Mouse (Mus musculus): ENCODE results near the gene Rabl3. TPM values are rescaled to one million over a fixed set of nuclear protein-coding genes. Genes with fewer than 3 reads are reported as not detected.

The Rabl3 gene
- polyA plus RNA-seq, 1 experiment from 2014 or later: 21.6 TPM

GRCm38 (mm10) chr16:37552824-37553223 lies 13.1 kb downstream of the Rabl3 start:
- Histone ChIP-seq H3K27me3 (no peaks in the 10 kb centered on the region), H3K4me2 (no peak overlapping the region), H3K9ac (no peak overlapping the region), H3K36me3 (peaks cover 14% of the 10 kb centered on the region), H3K9me3 (no peaks in the 10 kb centered on the region), H3K4me1 (replicated peaks) (peaks cover 18% of the 10 kb centered on the region), H3K4me3 (no peak overlapping the region), H3K27ac (replicated peaks) (no peak overlapping the region)
- 94% methylated on average over 3 of the region's 3 CpGs for WGBS
- ATAC-seq (ENCODE audit: low read depth): no peak

- ATAC-seq (ENCODE audit: low read depth): no peak
- Histone ChIP-seq H3K9me3 (no peaks in the 10 kb centered on the region), H3K4me3 (no peak overlapping the region), H3K4me2 (no peak overlapping the region), H3K27me3 (no peaks in the 10 kb centered on the region), H3K4me1 (replicated peaks) (peaks cover 6% of the 10 kb centered on the region; the same call in 1 of the 2 replicates), H3K9ac (no peak overlapping the region), H3K27ac (replicated peaks) (no peak overlapping the region), H3K36me3 (peaks cover 15% of the 10 kb centered on the region)
- 58% methylated on average over 6 of the region's 6 CpGs for WGBS
These were observed 22.7 kb downstream of the Rabl3 start for GRCm38 (mm10) chr16:37562414-37562813.

GRCm38 (mm10) chr16:37562961-37563360 lies 23.3 kb downstream of the Rabl3 start:
- ATAC-seq (ENCODE audit: low read depth): no peak

GRCm38 (mm10) chr16:37565117-37565516 lies 25.4 kb downstream of the Rabl3 start:
- WGBS: 96% methylated on average over 1 of the region's 1 CpGs
- Histone ChIP-seq H3K9me3 (no peaks in the 10 kb centered on the region), H3K36me3 (no peaks in the 10 kb centered on the region), H3K4me2 (no peak overlapping the region), H3K9ac (no peak overlapping the region), H3K27ac (replicated peaks) (no peak overlapping the region), H3K4me1 (replicated peaks) (peaks cover 10% of the 10 kb centered on the region; the same call in 1 of the 2 replicates), H3K4me3 (no peak overlapping the region), H3K27me3 (no peaks in the 10 kb centered on the region)
- ATAC-seq (ENCODE audit: low read depth): no peak

More at GRCm38 (mm10) chr16:37562961-37563360, 23.3 kb downstream of the Rabl3 start:
- Histone ChIP-seq H3K9ac (no peak overlapping the region), H3K4me3 (no peak overlapping the region), H3K27me3 (no peaks in the 10 kb centered on the region), H3K27ac (replicated peaks) (no peak overlapping the region), H3K36me3 (peaks cover 10% of the 10 kb centered on the region), H3K9me3 (no peaks in the 10 kb centered on the region), H3K4me1 (replicated peaks) (peaks cover 10% of the 10 kb centered on the region; the same call in 1 of the 2 replicates), H3K4me2 (no peak overlapping the region)
- 75% methylated on average over 5 of the region's 5 CpGs for WGBS

- no peaks in the 10 kb centered on the region for H3K9me3 ChIP-seq
- no peak overlapping the region for H3K4me3 ChIP-seq
- H3K36me3 ChIP-seq: no peaks in the 10 kb centered on the region
- peaks cover 10% of the 10 kb centered on the region; the same call in 1 of the 2 replicates for H3K4me1 ChIP-seq (replicated peaks)
- no peak overlapping the region for H3K27ac ChIP-seq (replicated peaks)
- H3K27me3 ChIP-seq: no peaks in the 10 kb centered on the region
- no peak overlapping the region for H3K4me2 ChIP-seq
- no peak overlapping the region for H3K9ac ChIP-seq
- ATAC-seq (ENCODE audit: low read depth): no peak
- WGBS: 77% methylated on average over 6 of the region's 6 CpGs
These were observed 26.4 kb downstream of the Rabl3 start for GRCm38 (mm10) chr16:37566107-37566506.

- whole genome bisulfite sequencing: 81% methylated on average over 12 of the region's 12 CpGs
- H3K27ac ChIP-seq (replicated peaks): no peak overlapping the region
- H3K9ac ChIP-seq: no peak overlapping the region
- H3K27me3 ChIP-seq: no peaks in the 10 kb centered on the region
- no peak overlapping the region for H3K4me3 ChIP-seq
- 0 out of 2 replicates have a peak, but pooled peaks cover 4% of the 10 kb centered on the region for H3K36me3 ChIP-seq
- H3K4me1 ChIP-seq (replicated peaks): peaks cover 9% of the 10 kb centered on the region; the same call in 1 of the 2 replicates
- ATAC-seq (ENCODE audit: low read depth): no peak
- no peak overlapping the region for H3K4me2 ChIP-seq
- no peaks in the 10 kb centered on the region for H3K9me3 ChIP-seq
These were observed 27.7 kb downstream of the Rabl3 start for GRCm38 (mm10) chr16:37567113-37568050.

GRCm38 (mm10) chr16:37571554-37571953 lies 31.9 kb downstream of the Rabl3 start:
- no peaks in the 10 kb centered on the region for H3K9me3 ChIP-seq
- peak overlapping the region; percentile 34 for H3K27ac ChIP-seq (replicated peaks)
- H3K4me3 ChIP-seq: no peak overlapping the region
- no peak for ATAC-seq (ENCODE audit: low read depth)
- 0 out of 2 replicates have a peak, but pooled peaks cover 11% of the 10 kb centered on the region for H3K36me3 ChIP-seq
- H3K27me3 ChIP-seq: no peaks in the 10 kb centered on the region
- H3K4me1 ChIP-seq (replicated peaks): peaks cover 8% of the 10 kb centered on the region; the same call in 1 of the 2 replicates
- no peak overlapping the region for H3K4me2 ChIP-seq
- 75% methylated on average over 3 of the region's 3 CpGs for WGBS
- no peak overlapping the region for H3K9ac ChIP-seq

GRCm38 (mm10) chr16:37572117-37572754 lies 32.6 kb downstream of the Rabl3 start:
- H3K36me3 ChIP-seq: 0 out of 2 replicates have a peak, but pooled peaks cover 11% of the 10 kb centered on the region
- no peak overlapping the region for H3K27ac ChIP-seq (replicated peaks)
- H3K4me1 ChIP-seq (replicated peaks): peaks cover 6% of the 10 kb centered on the region; the same call in 1 of the 2 replicates
- H3K27me3 ChIP-seq: no peaks in the 10 kb centered on the region
- ATAC-seq (ENCODE audit: low read depth): no peak
- no peak overlapping the region for H3K4me2 ChIP-seq
- H3K9ac ChIP-seq: no peak overlapping the region
- H3K9me3 ChIP-seq: no peaks in the 10 kb centered on the region
- 86% methylated on average over 12 of the region's 12 CpGs for WGBS
- no peak overlapping the region for H3K4me3 ChIP-seq

GRCm38 (mm10) chr16:37573061-37573460 lies 33.4 kb downstream of the Rabl3 start:
- H3K27ac ChIP-seq (replicated peaks): no peak overlapping the region
- 95% methylated on average over 5 of the region's 5 CpGs for WGBS

GRCm38 (mm10) chr16:37575325-37575724 lies 35.6 kb downstream of the Rabl3 start:
- Histone ChIP-seq H3K27ac (replicated peaks) (no peak overlapping the region), H3K27me3 (no peaks in the 10 kb centered on the region), H3K9me3 (no peaks in the 10 kb centered on the region), H3K9ac (no peak overlapping the region), H3K4me2 (no peak overlapping the region), H3K36me3 (0 out of 2 replicates have a peak, but pooled peaks cover 11% of the 10 kb centered on the region), H3K4me3 (no peak overlapping the region), H3K4me1 (replicated peaks) (no peaks in the 10 kb centered on the region)
- no peak for ATAC-seq (ENCODE audit: low read depth)
- 84% methylated on average over 3 of the region's 3 CpGs for WGBS

More at GRCm38 (mm10) chr16:37573061-37573460, 33.4 kb downstream of the Rabl3 start:
- Histone ChIP-seq H3K4me3 (no peak overlapping the region), H3K27me3 (no peaks in the 10 kb centered on the region), H3K4me1 (replicated peaks) (no peaks in the 10 kb centered on the region), H3K36me3 (0 out of 2 replicates have a peak, but pooled peaks cover 11% of the 10 kb centered on the region), H3K9ac (no peak overlapping the region), H3K4me2 (no peak overlapping the region), H3K9me3 (no peaks in the 10 kb centered on the region)
- ATAC-seq (ENCODE audit: low read depth): no peak

GRCm38 (mm10) chr16:37579591-37579990 lies 39.9 kb downstream of the Rabl3 start:
- ATAC-seq (ENCODE audit: low read depth): no peak
- no peak overlapping the region for H3K27ac ChIP-seq (replicated peaks)
- H3K36me3 ChIP-seq: no peaks in the 10 kb centered on the region
- 91% methylated on average over 1 of the region's 1 CpGs for WGBS
- H3K9ac ChIP-seq: no peak overlapping the region
- H3K4me1 ChIP-seq (replicated peaks): peaks cover 17% of the 10 kb centered on the region
- no peaks in the 10 kb centered on the region for H3K9me3 ChIP-seq
- H3K4me3 ChIP-seq: no peak overlapping the region
- H3K27me3 ChIP-seq: no peaks in the 10 kb centered on the region
- H3K4me2 ChIP-seq: no peak overlapping the region

GRCm38 (mm10) chr16:37579994-37580393 lies 40.3 kb downstream of the Rabl3 start, which contains the start of gene Hgd:
TSS of gene Hgd (plus strand) at chr16:37580153.
- Histone ChIP-seq H3K4me3 (no peak within 1 kb of the TSS), H3K27me3 (no peaks in the 10 kb centered on the region), H3K9me3 (no peaks in the 10 kb centered on the region), H3K4me1 (replicated peaks) (peaks cover 21% of the 10 kb centered on the region), H3K9ac (no peak within 1 kb of the TSS), H3K36me3 (no peaks in the 10 kb centered on the region), H3K27ac (replicated peaks) (no peak within 1 kb of the TSS), H3K4me2 (no peak within 1 kb of the TSS)
- WGBS: 74% methylated on average over 4 of the region's 4 CpGs
- ATAC-seq (ENCODE audit: low read depth): no peak
